Mouse (Mus musculus) bone marrow macrophage, adult 2 months (primary cell): Measurements from ENCODE around the gene Gpr34.

Source experiments
- CTCF ChIP-seq: IDR thresholded peaks from 2 replicates; pipeline ENCODE4 v1.5.1; 2012; ENCODE audit warnings: low read depth, mild to moderate bottlenecking, low read length, moderate library complexity
- POLR2A ChIP-seq: IDR thresholded peaks from 2 replicates; pipeline ENCODE4 v1.6.1; 2012; ENCODE audit warnings: mild to moderate bottlenecking, low read depth, low read length, borderline replicate concordance

DNA sequence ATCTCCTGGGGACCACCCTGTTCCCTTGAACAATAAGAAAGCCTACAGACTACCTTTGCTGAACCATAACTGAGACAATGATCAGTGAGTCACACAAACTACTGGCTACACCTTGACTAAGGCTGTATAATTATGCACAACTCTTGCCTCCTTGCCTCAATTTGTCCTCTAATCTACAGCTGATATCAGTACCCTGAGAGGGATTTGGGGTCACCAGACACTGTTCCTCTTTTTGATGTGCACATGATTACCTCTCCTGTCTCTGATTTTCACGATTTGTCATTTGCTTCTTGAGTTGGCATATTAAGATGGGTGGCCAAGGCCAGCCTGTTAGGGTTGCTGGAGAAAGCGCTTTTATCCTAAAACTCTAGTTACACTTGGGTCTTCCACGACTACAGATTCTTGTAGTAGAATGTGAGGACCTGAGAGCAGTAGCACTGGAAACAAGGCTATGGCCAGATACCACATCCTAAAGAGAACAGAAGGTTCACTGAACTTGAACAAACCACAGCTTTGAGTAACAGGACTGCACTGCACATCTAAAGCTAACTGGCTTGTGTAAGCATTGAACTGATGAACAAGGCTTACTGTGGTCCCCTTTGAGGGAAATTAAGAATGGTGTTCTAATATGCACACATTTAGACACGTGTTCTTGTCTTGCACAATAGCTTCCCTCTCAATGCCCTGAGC, 27.5 kb downstream of the Gpr34 start:
- TF ChIP-seq CTCF: no peak
- no peak for TF ChIP-seq POLR2A
